Mouse (Mus musculus): ENCODE measurements around the gene Ephb6. TPM values are rescaled to one million over a fixed set of nuclear protein-coding genes. Genes with fewer than 3 reads are reported as not detected.
A peak's percentile ranks its signal among the peaks of the same experiment; 100 is the strongest.

The Ephb6 gene
- polyA plus RNA-seq, 1 experiment from 2014 or later, result 13.8 TPM

GRCm38 (mm10) chr6:41606214-41606613 lies 932 bp downstream of the Ephb6 start:
- Histone ChIP-seq H3K4me2 (ENCODE audit: low read depth, low read length) (peak overlapping the region; percentile 97), H3K27me3 (replicated peaks; ENCODE audit: control insufficient read depth, insufficient read depth, low read length) (no peaks in the 10 kb centered on the region), H3K4me1 (ENCODE audit: control insufficient read depth, insufficient read depth, low read length) (peaks cover 5% of the 10 kb centered on the region), H3K4me3 (ENCODE audit: low read depth, low read length) (peak overlapping the region; percentile 74), H3K36me3 (ENCODE audit: control insufficient read depth, insufficient read depth, low read length) (no peaks in the 10 kb centered on the region), H3K9me3 (ENCODE audit: control insufficient read depth, low read length) (no peaks in the 10 kb centered on the region), H3K9ac (ENCODE audit: low read depth, low read length) (peak overlapping the region; percentile 82), H3K27ac (replicated peaks; ENCODE audit: low read depth, low read length) (no peak overlapping the region)
- peak; percentile 23 for DNase-seq (ENCODE audit: low spot score)
- ATAC-seq (ENCODE audit: low read depth), result peak; percentile 15; the same call in 1 of the 2 replicates
- WGBS, result 0% methylated on average over 3 of the region's 4 CpGs

- DNase-seq (ENCODE audit: low spot score), result no peak
- Histone ChIP-seq H3K9ac (ENCODE audit: low read depth, low read length) (no peak overlapping the region), H3K27ac (replicated peaks; ENCODE audit: low read depth, low read length) (no peak overlapping the region), H3K4me1 (ENCODE audit: control insufficient read depth, insufficient read depth, low read length) (peaks cover 5% of the 10 kb centered on the region), H3K9me3 (ENCODE audit: control insufficient read depth, low read length) (no peaks in the 10 kb centered on the region), H3K4me2 (ENCODE audit: low read depth, low read length) (no peak overlapping the region), H3K27me3 (replicated peaks; ENCODE audit: control insufficient read depth, insufficient read depth, low read length) (no peaks in the 10 kb centered on the region), H3K36me3 (ENCODE audit: control insufficient read depth, insufficient read depth, low read length) (no peaks in the 10 kb centered on the region), H3K4me3 (ENCODE audit: low read depth, low read length) (no peak overlapping the region)
- ATAC-seq (ENCODE audit: low read depth), result no peak
- 47% methylated on average over 4 of the region's 5 CpGs for WGBS
Observed at GRCm38 (mm10) chr6:41607637-41608036, 2.4 kb downstream of the Ephb6 start.

GRCm38 (mm10) chr6:41620173-41620798 lies 15.0 kb downstream of the Ephb6 start:
- Histone ChIP-seq H3K9me3 (ENCODE audit: control insufficient read depth, low read length) (no peaks in the 10 kb centered on the region), H3K27me3 (replicated peaks; ENCODE audit: control insufficient read depth, insufficient read depth, low read length) (no peaks in the 10 kb centered on the region), H3K36me3 (ENCODE audit: control insufficient read depth, insufficient read depth, low read length) (0 out of 2 replicates have a peak, but pooled peaks cover 6% of the 10 kb centered on the region), H3K4me1 (ENCODE audit: control insufficient read depth, insufficient read depth, low read length) (no peaks in the 10 kb centered on the region), H3K4me2 (ENCODE audit: low read depth, low read length) (no peak overlapping the region), H3K9ac (ENCODE audit: low read depth, low read length) (no peak overlapping the region), H3K27ac (replicated peaks; ENCODE audit: low read depth, low read length) (no peak overlapping the region), H3K4me3 (ENCODE audit: low read depth, low read length) (no peak overlapping the region)
- ATAC-seq (ENCODE audit: low read depth), result no peak
- 93% methylated on average over 9 of the region's 9 CpGs for WGBS
- DNase-seq (ENCODE audit: low spot score), result no peak

- no peak for ATAC-seq (ENCODE audit: low read depth)
- no peaks in the 10 kb centered on the region for H3K9me3 ChIP-seq (ENCODE audit: control insufficient read depth, low read length)
- no peaks in the 10 kb centered on the region for H3K4me1 ChIP-seq (ENCODE audit: control insufficient read depth, insufficient read depth, low read length)
- no peak overlapping the region for H3K9ac ChIP-seq (ENCODE audit: low read depth, low read length)
- H3K4me3 ChIP-seq (ENCODE audit: low read depth, low read length), result no peak overlapping the region
- no peaks in the 10 kb centered on the region for H3K27me3 ChIP-seq (replicated peaks; ENCODE audit: control insufficient read depth, insufficient read depth, low read length)
- no peak overlapping the region for H3K4me2 ChIP-seq (ENCODE audit: low read depth, low read length)
- 0 out of 2 replicates have a peak, but pooled peaks cover 6% of the 10 kb centered on the region for H3K36me3 ChIP-seq (ENCODE audit: control insufficient read depth, insufficient read depth, low read length)
- H3K27ac ChIP-seq (replicated peaks; ENCODE audit: low read depth, low read length), result no peak overlapping the region
- WGBS, result 94% methylated on average over 12 of the region's 12 CpGs
- DNase-seq (ENCODE audit: low spot score), result no peak
Observed at GRCm38 (mm10) chr6:41621241-41621990, 16.1 kb downstream of the Ephb6 start.

GRCm38 (mm10) chr6:41622661-41623060 lies 17.4 kb downstream of the Ephb6 start:
- ATAC-seq (ENCODE audit: low read depth) (no peak), DNase-seq (ENCODE audit: low spot score) (no peak)
- Histone ChIP-seq H3K9me3 (ENCODE audit: control insufficient read depth, low read length) (no peaks in the 10 kb centered on the region), H3K9ac (ENCODE audit: low read depth, low read length) (no peak overlapping the region), H3K4me1 (ENCODE audit: control insufficient read depth, insufficient read depth, low read length) (no peaks in the 10 kb centered on the region), H3K36me3 (ENCODE audit: control insufficient read depth, insufficient read depth, low read length) (0 out of 2 replicates have a peak, but pooled peaks cover 6% of the 10 kb centered on the region), H3K4me3 (ENCODE audit: low read depth, low read length) (no peak overlapping the region), H3K4me2 (ENCODE audit: low read depth, low read length) (no peak overlapping the region), H3K27me3 (replicated peaks; ENCODE audit: control insufficient read depth, insufficient read depth, low read length) (no peaks in the 10 kb centered on the region), H3K27ac (replicated peaks; ENCODE audit: low read depth, low read length) (no peak overlapping the region)
- WGBS, result 67% methylated on average over 9 of the region's 9 CpGs

- Histone ChIP-seq H3K4me1 (ENCODE audit: control insufficient read depth, insufficient read depth, low read length) (no peaks in the 10 kb centered on the region), H3K27me3 (replicated peaks; ENCODE audit: control insufficient read depth, insufficient read depth, low read length) (no peaks in the 10 kb centered on the region), H3K27ac (replicated peaks; ENCODE audit: low read depth, low read length) (no peak overlapping the region), H3K4me3 (ENCODE audit: low read depth, low read length) (no peak overlapping the region), H3K4me2 (ENCODE audit: low read depth, low read length) (no peak overlapping the region), H3K9me3 (ENCODE audit: control insufficient read depth, low read length) (no peaks in the 10 kb centered on the region), H3K9ac (ENCODE audit: low read depth, low read length) (no peak overlapping the region), H3K36me3 (ENCODE audit: control insufficient read depth, insufficient read depth, low read length) (no peaks in the 10 kb centered on the region)
- no peak for DNase-seq (ENCODE audit: low spot score)
- 66% methylated on average over 1 of the region's 1 CpGs for WGBS
- no peak for ATAC-seq (ENCODE audit: low read depth)
Observed at GRCm38 (mm10) chr6:41628180-41628579, 22.9 kb downstream of the Ephb6 start.

- ATAC-seq (ENCODE audit: low read depth) (no peak), DNase-seq (ENCODE audit: low spot score) (no peak)
- Histone ChIP-seq H3K27me3 (replicated peaks; ENCODE audit: control insufficient read depth, insufficient read depth, low read length) (no peaks in the 10 kb centered on the region), H3K4me2 (ENCODE audit: low read depth, low read length) (no peak overlapping the region), H3K36me3 (ENCODE audit: control insufficient read depth, insufficient read depth, low read length) (no peaks in the 10 kb centered on the region), H3K9ac (ENCODE audit: low read depth, low read length) (no peak overlapping the region), H3K9me3 (ENCODE audit: control insufficient read depth, low read length) (no peaks in the 10 kb centered on the region), H3K27ac (replicated peaks; ENCODE audit: low read depth, low read length) (no peak overlapping the region), H3K4me3 (ENCODE audit: low read depth, low read length) (no peak overlapping the region), H3K4me1 (ENCODE audit: control insufficient read depth, insufficient read depth, low read length) (no peaks in the 10 kb centered on the region)
- 79% methylated on average over 2 of the region's 2 CpGs for WGBS
Observed at GRCm38 (mm10) chr6:41630791-41631190, 25.5 kb downstream of the Ephb6 start.

- Histone ChIP-seq H3K27ac (replicated peaks; ENCODE audit: low read depth, low read length) (no peak overlapping the region), H3K4me1 (ENCODE audit: control insufficient read depth, insufficient read depth, low read length) (no peaks in the 10 kb centered on the region), H3K9ac (ENCODE audit: low read depth, low read length) (no peak overlapping the region), H3K4me2 (ENCODE audit: low read depth, low read length) (no peak overlapping the region), H3K9me3 (ENCODE audit: control insufficient read depth, low read length) (no peaks in the 10 kb centered on the region), H3K36me3 (ENCODE audit: control insufficient read depth, insufficient read depth, low read length) (no peaks in the 10 kb centered on the region), H3K4me3 (ENCODE audit: low read depth, low read length) (no peak overlapping the region), H3K27me3 (replicated peaks; ENCODE audit: control insufficient read depth, insufficient read depth, low read length) (no peaks in the 10 kb centered on the region)
- ATAC-seq (ENCODE audit: low read depth), result no peak
- 80% methylated on average over 4 of the region's 4 CpGs for WGBS
- no peak for DNase-seq (ENCODE audit: low spot score)
Observed at GRCm38 (mm10) chr6:41631549-41631948, 26.3 kb downstream of the Ephb6 start.
